Mouse (Mus musculus) kidney, postnatal 10 days (tissue): Measurements from ENCODE around the gene Tns3.

Source experiments
- DNase-seq: peaks from one replicate; pipeline ENCODE4 v3.0.0; 2021; ENCODE audit warnings: mixed read lengths

Gene Tns3

GRCm38 (mm10) chr11:8424342-8425225, 239.8 kb downstream of the Tns3 start:
- peak; percentile 85 for DNase-seq

DNA sequence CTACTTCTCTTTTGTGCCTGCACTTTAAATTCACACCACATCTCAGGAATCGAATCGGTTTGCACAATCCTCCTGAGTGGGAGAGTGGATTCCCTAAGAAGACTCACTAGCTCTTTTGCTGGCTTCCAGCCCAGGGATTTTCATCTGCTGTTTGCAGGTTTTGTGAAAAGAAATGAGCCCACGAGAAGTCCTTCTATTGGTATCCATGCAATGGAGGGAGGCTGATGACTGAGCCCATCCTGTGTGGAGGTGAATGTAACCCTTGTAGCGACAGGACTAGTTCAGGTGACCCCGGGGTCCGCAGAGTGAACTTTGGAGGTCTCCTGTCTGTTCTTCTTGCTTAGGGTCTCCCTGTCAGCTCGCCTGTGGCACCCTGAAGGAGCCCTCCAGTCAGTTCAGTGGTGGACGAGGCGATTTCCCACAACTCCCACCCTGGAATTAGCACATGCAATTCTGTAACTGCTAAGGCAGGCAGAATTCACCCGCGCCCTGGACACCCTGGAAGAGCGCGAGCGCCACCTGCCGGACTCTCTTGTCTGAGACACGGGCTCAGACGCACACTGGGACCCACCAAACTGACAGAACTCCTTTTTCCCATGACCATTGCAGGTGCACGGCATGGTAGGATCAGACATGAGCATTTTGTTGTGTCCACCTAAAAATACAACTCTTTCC, 259.0 kb downstream of the Tns3 start:
- DNase-seq: peak; percentile 83

DNA sequence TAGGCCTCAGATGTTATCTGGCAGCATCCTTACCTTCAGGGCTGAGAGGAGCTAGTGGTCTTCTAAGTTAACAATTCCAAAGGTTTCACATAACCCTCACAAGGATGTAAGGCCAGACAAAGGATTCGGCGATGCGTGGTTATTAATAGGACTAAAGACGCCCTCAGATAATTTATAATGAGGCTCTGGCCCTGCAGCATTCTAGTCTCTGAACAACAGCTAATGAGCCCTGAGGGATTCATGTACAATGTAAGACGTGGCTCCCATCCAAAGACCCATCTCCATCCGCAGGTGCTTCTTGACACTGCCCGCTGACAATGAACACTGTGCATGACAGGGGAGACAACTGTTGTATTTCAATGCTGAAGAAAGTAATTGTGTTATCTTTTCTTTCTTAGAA, 263.0 kb downstream of the Tns3 start:
- DNase-seq: no peak

- no peak for DNase-seq
These were observed 268.0 kb downstream of the Tns3 start for GRCm38 (mm10) chr11:8396329-8396728.

GRCm38 (mm10) chr11:8391564-8391963, 272.8 kb downstream of the Tns3 start:
- DNase-seq: no peak

DNA sequence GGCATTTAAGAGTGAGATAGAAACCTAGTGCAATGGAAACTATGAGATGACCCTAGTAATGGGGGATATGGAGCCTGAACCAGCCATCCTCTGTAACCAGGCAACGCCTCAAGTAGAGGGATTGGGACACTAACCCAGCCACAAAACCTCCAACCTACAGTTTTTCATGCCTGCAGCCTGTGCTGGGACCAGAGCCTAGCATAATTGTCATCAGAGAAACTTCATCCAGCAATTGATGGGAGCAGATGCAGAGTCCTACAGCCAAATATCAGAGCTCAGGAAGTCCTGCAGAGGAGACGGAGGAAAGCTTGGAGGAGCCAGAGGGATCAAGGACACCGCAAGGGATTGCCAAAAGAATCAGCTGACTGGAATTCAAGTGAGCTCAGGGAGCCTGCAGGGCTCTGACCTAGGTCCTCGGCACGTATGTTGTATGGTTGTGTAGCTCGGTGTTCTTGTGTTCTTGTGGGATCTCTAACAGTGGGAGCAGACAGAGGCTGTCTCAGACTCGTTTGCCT, 278.4 kb downstream of the Tns3 start:
- no peak for DNase-seq
